Mouse (Mus musculus) liver, embryonic 14.5 days (tissue): Measurements from ENCODE around the gene Nlrp9b.

ENCODE experiments used
- CTCF ChIP-seq: IDR thresholded peaks from 2 replicates; pipeline ENCODE4 v1.5.1; 2016; ENCODE audit warnings: antibody characterized with exemption, low read depth, control low read depth
- EP300 ChIP-seq: IDR thresholded peaks from 2 replicates; pipeline ENCODE4 v1.6.1; 2016; ENCODE audit warnings: antibody characterized with exemption, low read depth

DNA sequence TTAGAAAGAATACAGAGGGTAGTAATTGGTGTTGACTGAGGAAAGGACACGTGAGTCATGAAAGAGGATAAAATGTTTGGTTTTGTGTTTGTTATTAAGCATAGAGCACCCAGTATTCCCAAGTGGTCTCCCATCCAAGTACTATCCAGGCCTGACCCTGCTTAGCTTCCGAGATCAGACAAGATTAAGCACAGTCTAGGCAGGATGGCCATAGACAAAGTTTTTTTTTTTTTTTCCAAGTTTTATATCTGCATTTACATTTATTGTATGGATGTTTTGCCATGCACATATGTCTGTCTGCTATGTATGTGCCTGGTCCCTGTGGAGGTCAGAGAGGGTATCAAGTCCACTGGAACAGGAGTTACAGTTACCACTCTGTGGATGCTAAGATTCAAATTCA is 18.7 kb downstream of the Nlrp9b start:
- TF ChIP-seq CTCF (no peak), EP300 (no peak)
